Mouse (Mus musculus) ES-Bruce4 (cell line): ENCODE measurements around the gene Pde1c.

Experiments
- CTCF ChIP-seq: IDR thresholded peaks from one replicate; pipeline ENCODE4 v1.8.1; 2011; ENCODE audit warnings: low read depth, low read length
- POLR2A ChIP-seq: IDR thresholded peaks from one replicate; pipeline ENCODE4 v1.8.1; 2011; ENCODE audit warnings: low read length; ENCODE audit not compliant: insufficient read depth

DNA sequence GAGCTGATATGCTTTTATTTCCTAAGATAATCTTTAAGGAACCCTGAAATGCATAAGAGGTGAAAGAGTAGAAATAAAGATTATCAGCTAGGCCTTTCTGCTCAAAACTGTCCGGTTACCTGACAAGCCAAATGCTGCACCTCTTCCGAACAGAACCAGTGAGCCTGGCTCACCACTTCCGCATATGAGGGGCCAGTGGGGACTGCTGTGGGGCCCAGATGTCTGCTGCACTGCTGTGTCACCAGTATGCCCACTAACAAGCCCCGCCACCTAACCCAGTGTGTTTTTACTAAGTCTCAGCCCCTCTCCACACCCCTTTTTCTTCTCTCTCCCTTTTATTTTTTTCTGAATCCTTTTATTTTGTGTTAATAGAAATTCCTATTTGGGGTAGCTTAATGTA, 17.9 kb downstream of the Pde1c start:
- TF ChIP-seq POLR2A: no peak
- TF ChIP-seq CTCF: no peak
